Mouse (Mus musculus): Measurements from ENCODE around the gene Olfr94.

- peak; percentile 90 for TF ChIP-seq CTCF (conservative IDR thresholded peaks at IDR 0.05; ENCODE audit: low read length)
- TF ChIP-seq NANOG (IDR thresholded peaks at IDR 0.05; ENCODE audit: borderline replicate concordance, low read length), result no peak
Measured at GRCm38 (mm10) chr17:37203206-37203916, 2.6 kb upstream of the Olfr94 start.

All from E14TG2a.4 (cell line).